Mouse (Mus musculus) E14TG2a.4 (cell line): Measurements from ENCODE around the gene Pla2g3.

Experiments used
- CTCF ChIP-seq: conservative IDR thresholded peaks from 2 replicates; pipeline ENCODE4 v1.5.1; 2014; ENCODE audit warnings: low read length
- POU5F1 ChIP-seq: IDR thresholded peaks from 2 replicates; pipeline ENCODE4 v1.6.1; 2014; ENCODE audit warnings: low read length, borderline replicate concordance

DNA sequence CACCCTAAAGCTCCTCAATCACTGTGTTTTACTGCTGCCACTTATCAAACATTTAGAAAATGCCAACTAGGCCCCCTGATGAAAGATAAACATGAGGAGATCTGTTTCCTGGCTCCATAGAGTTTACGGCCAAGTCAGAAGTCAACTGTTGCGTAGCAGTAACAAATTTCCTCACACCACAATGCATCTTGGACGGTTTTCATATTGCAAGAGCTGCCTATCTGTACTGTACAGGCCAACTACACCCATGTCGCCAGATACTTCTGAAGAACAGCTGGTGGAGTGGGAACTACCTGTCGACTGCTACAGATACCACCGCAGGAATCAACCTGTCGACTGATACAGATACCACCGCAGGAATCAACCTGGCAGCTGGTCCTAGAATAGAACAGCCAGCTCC lies 43.2 kb upstream of the Pla2g3 start:
- TF ChIP-seq CTCF (no peak), POU5F1 (no peak)
